Mouse (Mus musculus) thymus, adult 2 months (tissue): ENCODE results near the gene Aldh1a2.

Experiments used
- CTCF ChIP-seq: fragments of 200-500 bp; IDR thresholded peaks from 2 replicates; pipeline ENCODE4 v1.5.1; 2012; ENCODE audit warnings: mild to moderate bottlenecking, control low read depth, low read length, moderate library complexity, borderline replicate concordance; ENCODE audit not compliant: control insufficient read depth, poor library complexity, insufficient read depth; ENCODE audit errors: extremely low read depth
- POLR2A ChIP-seq: fragments of 200-500 bp; IDR thresholded peaks from 2 replicates; pipeline ENCODE4 v1.6.1; 2012; ENCODE audit warnings: mild to moderate bottlenecking, low read length, control low read depth, moderate library complexity; ENCODE audit not compliant: control insufficient read depth, poor library complexity, insufficient read depth; ENCODE audit errors: extremely low read depth

DNA sequence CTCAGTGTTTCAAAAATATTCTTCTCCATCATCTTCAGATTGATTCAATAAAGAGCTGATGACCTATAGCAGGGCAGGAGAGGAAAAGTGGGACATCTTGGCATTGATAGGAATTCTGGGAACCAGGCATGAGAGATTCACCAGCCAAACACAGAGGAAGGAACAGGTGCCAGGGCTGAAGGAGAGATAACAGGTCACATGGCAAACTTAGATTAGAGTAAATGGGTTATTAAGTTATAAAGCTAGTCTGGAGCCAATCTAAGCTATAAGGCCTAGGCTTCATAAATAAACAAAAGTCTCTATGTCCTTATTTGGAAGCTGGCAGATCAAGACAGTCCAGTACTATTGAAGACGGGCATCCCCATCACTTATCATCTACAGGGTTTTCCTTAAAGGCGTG is 29.8 kb upstream of the Aldh1a2 start:
- TF ChIP-seq CTCF (no peak), POLR2A (no peak)
